Mouse (Mus musculus) left cerebral cortex, adult 2 months (tissue): Measurements from ENCODE around the gene Ksr2. TPM values are rescaled to one million over a fixed set of nuclear protein-coding genes. Genes with fewer than 3 reads are reported as not detected.

Experiments used
- DNase-seq, 2 experiments: peaks; one replicate each; pipeline ENCODE4 v3.0.0; 2021 to 2022; ENCODE audit warnings: low spot score in 2 of 2, mixed read lengths in 1 of 2; ENCODE audit errors: extremely low spot score in 1 of 2
- H3K27ac ChIP-seq: fragments of 200-600 bp; 2 replicates; pipeline ENCODE4 v1.8.1; 2022
- H3K4me3 ChIP-seq: fragments of 200-600 bp; 2 replicates; pipeline ENCODE4 v1.8.1; 2022
- CTCF ChIP-seq: fragments of 200-600 bp; IDR thresholded peaks from 2 replicates; pipeline ENCODE4 v1.8.1; 2022; ENCODE audit warnings: antibody characterized with exemption, mild to moderate bottlenecking, moderate library complexity
- intact Hi-C: fragments of 180-260 bp; cut with DNase I; formaldehyde crosslinking; loops from one replicate; pipeline ENCODE4 v1.15.1; 2025
- total RNA-seq, 2 experiments: library from RNA; stranded (reverse); gene quantifications; 2 replicates each; pipeline ENCODE4 v1.2.3; 2021

Ksr2 gene
- total RNA-seq, 2 experiments from 2014 or later: 40.8 to 47.2 TPM

- Histone ChIP-seq H3K27ac (no peak overlapping the region), H3K4me3 (no peak overlapping the region)
- TF ChIP-seq CTCF: no peak
- DNase-seq: no peak
- intact Hi-C loops: no loop called here
Observed at GRCm38 (mm10) chr5:117687770-117688352, 274.1 kb downstream of the Ksr2 start.

GRCm38 (mm10) chr5:117688738-117689137, 274.9 kb downstream of the Ksr2 start:
- intact Hi-C loops: no loop called here
- Histone ChIP-seq H3K27ac (no peak overlapping the region), H3K4me3 (no peak overlapping the region)
- TF ChIP-seq CTCF: no peak; the same call in 1 of the 2 replicates
- DNase-seq: no peak

GRCm38 (mm10) chr5:117689840-117690239, 276.0 kb downstream of the Ksr2 start:
- no peak for DNase-seq
- Histone ChIP-seq H3K27ac (no peak overlapping the region), H3K4me3 (no peak overlapping the region)
- no peak for TF ChIP-seq CTCF
- intact Hi-C loops: loop anchor here (5.0 kb wide), 1 partner anchor 173 kb away; no protein-coding TSS in a partner anchor

DNA sequence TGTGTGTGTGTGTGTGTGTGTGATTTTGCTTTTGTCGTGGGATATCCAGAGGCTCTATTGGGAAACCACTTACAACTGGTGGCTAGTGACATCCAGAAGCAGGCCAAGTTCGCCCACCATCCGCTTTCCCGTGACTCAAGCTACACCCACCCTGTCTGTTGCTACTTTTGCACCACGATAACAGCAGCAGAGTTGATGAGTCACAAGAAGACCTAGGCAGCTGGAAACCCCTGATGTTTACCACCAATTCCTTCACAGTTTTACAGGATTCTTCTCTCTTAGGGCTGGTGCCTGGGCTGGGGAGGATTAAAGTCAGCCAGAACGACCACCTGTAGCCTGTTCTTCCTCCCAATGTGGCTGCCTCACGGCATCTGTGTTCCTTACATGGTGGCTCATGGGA, 277.5 kb downstream of the Ksr2 start:
- intact Hi-C loops: loop anchor here (1.0 to 5.0 kb wide), 2 partner anchors 174 to 190 kb away; no protein-coding TSS in a partner anchor
- TF ChIP-seq CTCF: no peak
- no peak overlapping the region for H3K27ac ChIP-seq
- no peak overlapping the region for H3K4me3 ChIP-seq
- peak; percentile 61 to 63 for DNase-seq

GRCm38 (mm10) chr5:117693557-117693956, 279.8 kb downstream of the Ksr2 start:
- no peak overlapping the region for H3K4me3 ChIP-seq
- no peak overlapping the region for H3K27ac ChIP-seq
- peak; percentile 36 for TF ChIP-seq CTCF
- intact Hi-C loops: loop anchor here (5.0 kb wide), 1 partner anchor 176 kb away; no protein-coding TSS in a partner anchor
- DNase-seq: no peak

DNA sequence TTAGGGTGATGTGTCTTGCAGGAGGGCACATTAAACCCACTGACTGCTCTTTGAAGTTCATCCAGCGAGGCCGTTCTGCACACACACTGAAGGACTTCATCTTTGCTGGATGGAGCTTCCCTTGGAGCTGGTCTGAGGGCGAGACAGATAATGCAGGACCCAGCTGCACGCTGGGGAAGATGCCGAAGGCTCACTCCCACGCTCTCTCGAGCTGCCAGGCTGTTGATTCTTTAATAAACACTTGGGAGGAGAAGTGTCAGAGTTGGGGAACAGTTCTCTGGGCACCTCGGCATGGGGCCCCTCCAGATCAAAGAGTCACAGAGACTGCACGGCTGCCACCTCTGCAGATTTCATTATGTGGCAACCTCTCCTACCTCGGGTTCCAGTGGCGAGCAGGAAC, 280.8 kb downstream of the Ksr2 start:
- TF ChIP-seq CTCF: no peak
- Histone ChIP-seq H3K4me3 (no peak overlapping the region), H3K27ac (no peak overlapping the region)
- intact Hi-C loops: loop anchor here (5.0 kb wide), 1 partner anchor 177 kb away; no protein-coding TSS in a partner anchor
- DNase-seq: no peak

- no peak for DNase-seq
- Histone ChIP-seq H3K27ac (no peak overlapping the region), H3K4me3 (no peak overlapping the region)
- intact Hi-C loops: no loop called here
- no peak for TF ChIP-seq CTCF
Observed at GRCm38 (mm10) chr5:117696366-117696765, 282.6 kb downstream of the Ksr2 start.

DNA sequence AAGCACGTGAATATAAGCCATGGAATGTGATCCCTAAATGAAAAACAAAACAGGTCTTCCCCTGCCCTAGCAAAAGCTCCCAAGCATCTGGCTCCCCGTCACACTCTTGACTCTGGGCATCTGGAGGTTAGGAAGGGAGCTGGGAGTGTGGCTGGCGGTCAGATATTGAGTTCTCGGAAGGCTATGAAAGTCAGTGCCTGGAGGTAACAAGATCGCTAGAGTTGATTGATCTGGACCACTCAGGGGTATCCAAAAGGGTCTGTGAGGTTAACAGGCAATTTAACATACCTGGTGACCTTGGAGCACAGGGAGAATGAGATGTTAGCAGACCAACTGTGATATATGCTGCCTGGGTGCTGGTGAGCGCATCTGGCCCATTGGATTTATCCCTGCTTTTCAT, 283.8 kb downstream of the Ksr2 start:
- Histone ChIP-seq H3K4me3 (no peak overlapping the region), H3K27ac (no peak overlapping the region)
- TF ChIP-seq CTCF: no peak
- intact Hi-C loops: no loop called here
- no peak for DNase-seq

- intact Hi-C loops: no loop called here
- DNase-seq: no peak
- no peak overlapping the region for H3K27ac ChIP-seq
- TF ChIP-seq CTCF: no peak
- no peak overlapping the region for H3K4me3 ChIP-seq
Observed at GRCm38 (mm10) chr5:117704371-117704770, 290.6 kb downstream of the Ksr2 start.

GRCm38 (mm10) chr5:117706633-117707032, 292.8 kb downstream of the Ksr2 start:
- Histone ChIP-seq H3K27ac (no peak overlapping the region), H3K4me3 (no peak overlapping the region)
- intact Hi-C loops: no loop called here
- TF ChIP-seq CTCF: no peak
- DNase-seq: no peak

DNA sequence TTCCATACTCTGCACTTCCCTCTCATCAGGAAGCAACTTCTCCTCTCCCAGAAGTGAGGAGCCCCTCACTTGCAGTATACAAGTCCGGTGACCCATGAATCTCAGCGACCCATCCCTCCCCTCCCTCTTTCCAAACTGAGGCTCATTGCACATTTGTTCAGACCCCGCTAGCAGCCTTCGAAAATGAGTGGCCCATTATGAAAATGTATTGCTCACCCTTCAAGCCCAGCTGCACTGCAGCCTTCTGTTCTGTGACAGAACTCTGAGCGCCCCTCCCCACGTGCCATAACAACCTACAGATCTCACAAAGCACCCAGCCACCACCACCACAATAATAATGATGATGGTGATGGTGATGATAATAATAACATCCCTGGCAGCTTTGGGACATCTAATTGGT, 295.5 kb downstream of the Ksr2 start:
- Histone ChIP-seq H3K4me3 (no peak overlapping the region), H3K27ac (no peak overlapping the region)
- intact Hi-C loops: no loop called here
- no peak for DNase-seq
- TF ChIP-seq CTCF: no peak

GRCm38 (mm10) chr5:117711636-117712035, 297.8 kb downstream of the Ksr2 start:
- H3K4me3 ChIP-seq: no peak overlapping the region
- intact Hi-C loops: no loop called here
- no peak for TF ChIP-seq CTCF
- no peak for DNase-seq
- H3K27ac ChIP-seq: no peak overlapping the region

DNA sequence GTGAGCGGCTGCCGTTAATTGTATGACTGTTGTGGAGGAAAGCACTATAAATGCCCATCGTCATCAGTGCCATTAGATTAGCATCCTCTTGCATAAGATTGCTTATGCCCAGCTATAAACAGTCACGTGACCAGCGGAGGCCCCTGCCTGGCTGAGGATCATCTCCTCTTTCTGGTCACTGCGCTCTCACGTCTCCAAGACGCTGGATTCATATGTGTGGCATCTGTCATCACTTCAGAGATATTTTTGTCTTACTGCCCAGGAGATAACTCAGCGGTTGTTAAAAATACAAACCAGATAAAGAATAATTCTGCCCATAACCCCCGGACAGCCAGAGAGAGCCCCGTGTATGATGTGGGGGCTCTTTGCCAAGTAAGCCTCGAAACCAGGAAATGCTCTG, 298.4 kb downstream of the Ksr2 start:
- Histone ChIP-seq H3K27ac (no peak overlapping the region), H3K4me3 (no peak overlapping the region)
- no peak for TF ChIP-seq CTCF
- no peak for DNase-seq
- intact Hi-C loops: no loop called here
